Mouse (Mus musculus): Measurements from ENCODE around the gene Rgl2.

The Rgl2 gene

GRCm38 (mm10) chr17:33909077-33909868, 20.1 kb upstream of the Rgl2 start, which contains the start of gene Daxx:
Gene Daxx, plus strand, starts transcription at chr17:33909414.
- DNase-seq: peak; percentile 99

GRCm38 (mm10) chr17:33909869-33910250, 19.5 kb upstream of the Rgl2 start:
- peak; percentile 52 for DNase-seq

GRCm38 (mm10) chr17:33910346-33911051, 18.8 kb upstream of the Rgl2 start:
- DNase-seq: no peak

- no peak for DNase-seq
Observed at GRCm38 (mm10) chr17:33911052-33911812, 18.1 kb upstream of the Rgl2 start.

GRCm38 (mm10) chr17:33911813-33912414, 17.4 kb upstream of the Rgl2 start:
- no peak for DNase-seq

GRCm38 (mm10) chr17:33913264-33913663, 16.1 kb upstream of the Rgl2 start:
- DNase-seq: no peak

- DNase-seq: no peak
Observed at GRCm38 (mm10) chr17:33913905-33914304, 15.4 kb upstream of the Rgl2 start.

GRCm38 (mm10) chr17:33914969-33915391, 14.4 kb upstream of the Rgl2 start:
- no peak for DNase-seq

- peak; percentile 96 for DNase-seq
Observed at GRCm38 (mm10) chr17:33915671-33916250, 13.6 kb upstream of the Rgl2 start, which contains the start of the genes Tapbp and Zbtb22. Gene Tapbp, plus strand, starts transcription at chr17:33915899. Gene Zbtb22, plus strand, starts transcription at chr17:33915904.

GRCm38 (mm10) chr17:33916294-33916693, 13.0 kb upstream of the Rgl2 start:
- DNase-seq: no peak

GRCm38 (mm10) chr17:33916847-33917655, 12.3 kb upstream of the Rgl2 start:
- DNase-seq: no peak

- DNase-seq: no peak
Observed at GRCm38 (mm10) chr17:33917656-33918292, 11.6 kb upstream of the Rgl2 start.

GRCm38 (mm10) chr17:33918293-33919203, 10.8 kb upstream of the Rgl2 start:
- DNase-seq: no peak

- peak; percentile 82 for DNase-seq
Observed at GRCm38 (mm10) chr17:33919351-33920281, 9.7 kb upstream of the Rgl2 start.

- peak; percentile 91 for DNase-seq
Observed at GRCm38 (mm10) chr17:33920282-33921097, 8.9 kb upstream of the Rgl2 start.

- no peak for DNase-seq
Observed at GRCm38 (mm10) chr17:33921361-33921760, 8.0 kb upstream of the Rgl2 start.

GRCm38 (mm10) chr17:33924577-33925283, 4.6 kb upstream of the Rgl2 start:
- DNase-seq: peak; percentile 43

All from kidney, adult 18-20 months (tissue).